Mouse (Mus musculus): ENCODE measurements around the gene Togaram2. TPM values are rescaled to one million over a fixed set of nuclear protein-coding genes. Genes with fewer than 3 reads are reported as not detected.

The Togaram2 gene
- total RNA-seq, 1 experiment = 0.09 TPM

DNA sequence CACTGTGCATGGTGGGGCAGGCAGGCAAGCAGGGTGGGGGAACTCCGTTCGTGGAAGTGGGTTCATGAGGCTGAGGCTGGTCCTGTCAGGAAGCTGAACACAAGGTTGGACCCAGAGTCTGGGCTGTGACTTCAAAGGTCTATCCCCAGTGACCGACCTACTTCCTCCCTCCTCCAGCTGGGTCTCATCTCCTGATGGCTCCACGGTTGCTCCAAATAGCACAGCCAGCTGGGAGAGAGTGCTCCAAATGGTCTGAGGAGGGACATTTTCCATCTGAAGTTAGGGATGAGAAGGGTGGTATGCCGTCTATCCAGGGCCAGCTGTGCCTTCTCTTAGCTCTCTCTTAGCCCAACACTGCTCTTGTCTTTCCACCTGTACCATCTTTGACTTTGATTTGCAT lies 16.8 kb downstream of the Togaram2 start:
- Histone ChIP-seq H3K4me3 (ENCODE audit: insufficient read depth in 1 of 2, low read depth in 1 of 2, low read length in 2 of 2, poor library complexity in 1 of 2, severe bottlenecking in 1 of 2) (no peak overlapping the region), H3K9me3 (ENCODE audit: control insufficient read depth, insufficient read depth, low read depth, low read length) (no peaks in the 10 kb centered on the region), H3K4me1 (ENCODE audit: control insufficient read depth in 2 of 2, insufficient read depth in 2 of 2, low read length in 2 of 2, poor library complexity in 1 of 2) (no peaks in the 10 kb centered on the region), H3K27ac (ENCODE audit: insufficient read depth, low read depth, low read length, poor library complexity, severe bottlenecking) (no peak overlapping the region), H3K9ac (ENCODE audit: insufficient read depth, low read depth, low read length, poor library complexity, severe bottlenecking) (no peak overlapping the region), H3K36me3 (ENCODE audit: control insufficient read depth, insufficient read depth, low read length, poor library complexity, severe bottlenecking) (no peaks in the 10 kb centered on the region)
- DNase-seq (ENCODE audit: low read depth, low spot score) = no peak
- in situ Hi-C loops (cut with MboI; ENCODE audit: low sequenced_read_pairs in 2 of 2, unreplicated experiment in 2 of 2) = loop anchor here (5.0 to 25.0 kb wide), 2 partner anchors 172 to 182 kb away; no protein-coding TSS in a partner anchor
- no peak for TF ChIP-seq HCFC1 (IDR thresholded peaks at IDR 0.05; ENCODE audit: borderline replicate concordance, insufficient read depth, low read length)
- no peak for TF ChIP-seq CHD2 (IDR thresholded peaks at IDR 0.05; ENCODE audit: low read depth, low read length)
- no peak for TF ChIP-seq MAFK (IDR thresholded peaks at IDR 0.05; ENCODE audit: insufficient read depth, low read depth, low read length)
- TF ChIP-seq ZC3H11A (IDR thresholded peaks at IDR 0.05; ENCODE audit: borderline replicate concordance, low read depth, low read length) = no peak
- TF ChIP-seq ZNF384 (IDR thresholded peaks at IDR 0.05; ENCODE audit: low read depth, low read length) = no peak

- no peak overlapping the region for H3K4me3 ChIP-seq (ENCODE audit: insufficient read depth in 1 of 2, low read depth in 1 of 2, low read length in 2 of 2, poor library complexity in 1 of 2, severe bottlenecking in 1 of 2)
- no peaks in the 10 kb centered on the region for H3K4me1 ChIP-seq (ENCODE audit: control insufficient read depth in 2 of 2, insufficient read depth in 2 of 2, low read length in 2 of 2, poor library complexity in 1 of 2)
- no peak overlapping the region for H3K9ac ChIP-seq (ENCODE audit: insufficient read depth, low read depth, low read length, poor library complexity, severe bottlenecking)
- TF ChIP-seq ZC3H11A (IDR thresholded peaks at IDR 0.05; ENCODE audit: borderline replicate concordance, low read depth, low read length) (no peak), CHD2 (IDR thresholded peaks at IDR 0.05; ENCODE audit: low read depth, low read length) (no peak), ZNF384 (IDR thresholded peaks at IDR 0.05; ENCODE audit: low read depth, low read length) (no peak)
- in situ Hi-C loops (cut with MboI; ENCODE audit: low sequenced_read_pairs in 2 of 2, unreplicated experiment in 2 of 2) = loop anchor here (5.0 to 25.0 kb wide), 2 partner anchors 171 to 181 kb away; no protein-coding TSS in a partner anchor
- no peaks in the 10 kb centered on the region for H3K36me3 ChIP-seq (ENCODE audit: control insufficient read depth, insufficient read depth, low read length, poor library complexity, severe bottlenecking)
- H3K27ac ChIP-seq (ENCODE audit: insufficient read depth, low read depth, low read length, poor library complexity, severe bottlenecking) = no peak overlapping the region
- no peak for DNase-seq (ENCODE audit: low read depth, low spot score)
- no peaks in the 10 kb centered on the region for H3K9me3 ChIP-seq (ENCODE audit: control insufficient read depth, insufficient read depth, low read depth, low read length)
Observed at GRCm38 (mm10) chr17:71691361-71691875, 18.4 kb downstream of the Togaram2 start.

GRCm38 (mm10) chr17:71693313-71693712 lies 20.3 kb downstream of the Togaram2 start:
- Histone ChIP-seq H3K36me3 (ENCODE audit: control insufficient read depth, insufficient read depth, low read length, poor library complexity, severe bottlenecking) (no peaks in the 10 kb centered on the region), H3K9me3 (ENCODE audit: control insufficient read depth, insufficient read depth, low read depth, low read length) (no peaks in the 10 kb centered on the region), H3K4me1 (ENCODE audit: control insufficient read depth in 2 of 2, insufficient read depth in 2 of 2, low read length in 2 of 2, poor library complexity in 1 of 2) (no peaks in the 10 kb centered on the region), H3K4me3 (ENCODE audit: insufficient read depth in 1 of 2, low read depth in 1 of 2, low read length in 2 of 2, poor library complexity in 1 of 2, severe bottlenecking in 1 of 2) (no peak overlapping the region), H3K27ac (ENCODE audit: insufficient read depth, low read depth, low read length, poor library complexity, severe bottlenecking) (no peak overlapping the region), H3K9ac (ENCODE audit: insufficient read depth, low read depth, low read length, poor library complexity, severe bottlenecking) (no peak overlapping the region)
- in situ Hi-C loops (cut with MboI; ENCODE audit: low sequenced_read_pairs in 2 of 2, unreplicated experiment in 2 of 2) = loop anchor here (5.0 to 25.0 kb wide), 2 partner anchors 169 to 179 kb away; no protein-coding TSS in a partner anchor
- no peak for TF ChIP-seq HCFC1 (IDR thresholded peaks at IDR 0.05; ENCODE audit: borderline replicate concordance, insufficient read depth, low read length)
- no peak for TF ChIP-seq ZNF384 (IDR thresholded peaks at IDR 0.05; ENCODE audit: low read depth, low read length)
- no peak for TF ChIP-seq CHD2 (IDR thresholded peaks at IDR 0.05; ENCODE audit: low read depth, low read length)
- no peak for TF ChIP-seq MAFK (IDR thresholded peaks at IDR 0.05; ENCODE audit: insufficient read depth, low read depth, low read length)
- no peak for TF ChIP-seq ZC3H11A (IDR thresholded peaks at IDR 0.05; ENCODE audit: borderline replicate concordance, low read depth, low read length)
- DNase-seq (ENCODE audit: low read depth, low spot score) = no peak

- Histone ChIP-seq H3K4me3 (ENCODE audit: insufficient read depth in 1 of 2, low read depth in 1 of 2, low read length in 2 of 2, poor library complexity in 1 of 2, severe bottlenecking in 1 of 2) (no peak overlapping the region), H3K9ac (ENCODE audit: insufficient read depth, low read depth, low read length, poor library complexity, severe bottlenecking) (no peak overlapping the region), H3K9me3 (ENCODE audit: control insufficient read depth, insufficient read depth, low read depth, low read length) (no peaks in the 10 kb centered on the region), H3K4me1 (ENCODE audit: control insufficient read depth in 2 of 2, insufficient read depth in 2 of 2, low read length in 2 of 2, poor library complexity in 1 of 2) (no peaks in the 10 kb centered on the region), H3K36me3 (ENCODE audit: control insufficient read depth, insufficient read depth, low read length, poor library complexity, severe bottlenecking) (no peaks in the 10 kb centered on the region), H3K27ac (ENCODE audit: insufficient read depth, low read depth, low read length, poor library complexity, severe bottlenecking) (no peak overlapping the region)
- no peak for TF ChIP-seq HCFC1 (IDR thresholded peaks at IDR 0.05; ENCODE audit: borderline replicate concordance, insufficient read depth, low read length)
- peak; percentile 48; the same call in 1 of the 2 replicates for TF ChIP-seq ZC3H11A (IDR thresholded peaks at IDR 0.05; ENCODE audit: borderline replicate concordance, low read depth, low read length)
- TF ChIP-seq MAFK (IDR thresholded peaks at IDR 0.05; ENCODE audit: insufficient read depth, low read depth, low read length) = no peak
- no peak for TF ChIP-seq CHD2 (IDR thresholded peaks at IDR 0.05; ENCODE audit: low read depth, low read length)
- peak; percentile 66 for DNase-seq (ENCODE audit: low read depth, low spot score)
- in situ Hi-C loops (cut with MboI; ENCODE audit: low sequenced_read_pairs in 2 of 2, unreplicated experiment in 2 of 2) = loop anchor here (5.0 to 25.0 kb wide), 2 partner anchors 169 to 179 kb away; no protein-coding TSS in a partner anchor
Observed at GRCm38 (mm10) chr17:71693780-71694179, 20.7 kb downstream of the Togaram2 start.
